Mouse (Mus musculus): ENCODE results near the gene Slc50a1. TPM values are rescaled to one million over a fixed set of nuclear protein-coding genes. Genes with fewer than 3 reads are reported as not detected.

Gene Slc50a1
- polyA plus RNA-seq, 1 experiment: 9.7 TPM

GRCm38 (mm10) chr3:89285526-89285925 is 15.2 kb upstream of the Slc50a1 start:
- Histone ChIP-seq H3K36me3 (ENCODE audit: control insufficient read depth, insufficient read depth, low read length) (no peaks in the 10 kb centered on the region), H3K4me3 (ENCODE audit: control insufficient read depth, low read depth, low read length) (no peak overlapping the region), H3K4me1 (ENCODE audit: control insufficient read depth, insufficient read depth, low read length) (no peaks in the 10 kb centered on the region; the same call in 1 of the 2 replicates), H3K27ac (ENCODE audit: control insufficient read depth, insufficient read depth, low read depth, low read length) (no peak overlapping the region), H3K27me3 (ENCODE audit: control insufficient read depth, insufficient read depth, low read length) (no peaks in the 10 kb centered on the region)
- TF ChIP-seq POLR2A (IDR thresholded peaks at IDR 0.05; ENCODE audit: control insufficient read depth, low read depth, low read length) (no peak), CTCF (IDR thresholded peaks at IDR 0.05; ENCODE audit: control insufficient read depth, insufficient read depth, insufficient replicate concordance, low read depth, low read length) (no peak)

- no peaks in the 10 kb centered on the region for H3K27me3 ChIP-seq (ENCODE audit: control insufficient read depth, insufficient read depth, low read length)
- no peak overlapping the region for H3K4me3 ChIP-seq (ENCODE audit: control insufficient read depth, low read depth, low read length)
- no peak overlapping the region for H3K27ac ChIP-seq (ENCODE audit: control insufficient read depth, insufficient read depth, low read depth, low read length)
- TF ChIP-seq POLR2A (IDR thresholded peaks at IDR 0.05; ENCODE audit: control insufficient read depth, low read depth, low read length) (no peak), CTCF (IDR thresholded peaks at IDR 0.05; ENCODE audit: control insufficient read depth, insufficient read depth, insufficient replicate concordance, low read depth, low read length) (no peak)
- no peaks in the 10 kb centered on the region for H3K36me3 ChIP-seq (ENCODE audit: control insufficient read depth, insufficient read depth, low read length)
- no peaks in the 10 kb centered on the region; the same call in 1 of the 2 replicates for H3K4me1 ChIP-seq (ENCODE audit: control insufficient read depth, insufficient read depth, low read length)
These were observed 13.9 kb upstream of the Slc50a1 start for GRCm38 (mm10) chr3:89284261-89284660.

- H3K4me3 ChIP-seq (ENCODE audit: control insufficient read depth, low read depth, low read length): no peak overlapping the region
- H3K4me1 ChIP-seq (ENCODE audit: control insufficient read depth, insufficient read depth, low read length): no peaks in the 10 kb centered on the region; the same call in 1 of the 2 replicates
- H3K27ac ChIP-seq (ENCODE audit: control insufficient read depth, insufficient read depth, low read depth, low read length): no peak overlapping the region
- TF ChIP-seq CTCF (IDR thresholded peaks at IDR 0.05; ENCODE audit: control insufficient read depth, insufficient read depth, insufficient replicate concordance, low read depth, low read length): no peak
- TF ChIP-seq POLR2A (IDR thresholded peaks at IDR 0.05; ENCODE audit: control insufficient read depth, low read depth, low read length): no peak
- H3K27me3 ChIP-seq (ENCODE audit: control insufficient read depth, insufficient read depth, low read length): no peaks in the 10 kb centered on the region
- H3K36me3 ChIP-seq (ENCODE audit: control insufficient read depth, insufficient read depth, low read length): no peaks in the 10 kb centered on the region
These were observed 11.9 kb upstream of the Slc50a1 start for GRCm38 (mm10) chr3:89282291-89282643.

- Histone ChIP-seq H3K27me3 (ENCODE audit: control insufficient read depth, insufficient read depth, low read length) (no peaks in the 10 kb centered on the region), H3K4me1 (ENCODE audit: control insufficient read depth, insufficient read depth, low read length) (no peaks in the 10 kb centered on the region; the same call in 1 of the 2 replicates), H3K4me3 (ENCODE audit: control insufficient read depth, low read depth, low read length) (peak overlapping the region; percentile 51; the same call in 1 of the 2 replicates), H3K36me3 (ENCODE audit: control insufficient read depth, insufficient read depth, low read length) (no peaks in the 10 kb centered on the region), H3K27ac (ENCODE audit: control insufficient read depth, insufficient read depth, low read depth, low read length) (no peak overlapping the region)
- TF ChIP-seq POLR2A (IDR thresholded peaks at IDR 0.05; ENCODE audit: control insufficient read depth, low read depth, low read length) (no peak), CTCF (IDR thresholded peaks at IDR 0.05; ENCODE audit: control insufficient read depth, insufficient read depth, insufficient replicate concordance, low read depth, low read length) (peak; percentile 89)
These were observed 11.4 kb upstream of the Slc50a1 start for GRCm38 (mm10) chr3:89281579-89282290.

- TF ChIP-seq POLR2A (IDR thresholded peaks at IDR 0.05; ENCODE audit: control insufficient read depth, low read depth, low read length): no peak
- TF ChIP-seq CTCF (IDR thresholded peaks at IDR 0.05; ENCODE audit: control insufficient read depth, insufficient read depth, insufficient replicate concordance, low read depth, low read length): 0 out of 2 replicates have a peak, but pooled peaks have one; percentile 9
- H3K27me3 ChIP-seq (ENCODE audit: control insufficient read depth, insufficient read depth, low read length): no peaks in the 10 kb centered on the region
- no peaks in the 10 kb centered on the region; the same call in 1 of the 2 replicates for H3K4me1 ChIP-seq (ENCODE audit: control insufficient read depth, insufficient read depth, low read length)
- peak within 1 kb of the TSS; percentile 51 for H3K4me3 ChIP-seq (ENCODE audit: control insufficient read depth, low read depth, low read length)
- H3K36me3 ChIP-seq (ENCODE audit: control insufficient read depth, insufficient read depth, low read length): no peaks in the 10 kb centered on the region
- no peak within 1 kb of the TSS for H3K27ac ChIP-seq (ENCODE audit: control insufficient read depth, insufficient read depth, low read depth, low read length)
These were observed 10.5 kb upstream of the Slc50a1 start, which contains the start of gene Efna1 for GRCm38 (mm10) chr3:89280606-89281511. TSS of gene Efna1 (minus strand) at chr3:89281142.

GRCm38 (mm10) chr3:89280050-89280605 is 9.8 kb upstream of the Slc50a1 start:
- peak overlapping the region; percentile 71 for H3K4me3 ChIP-seq (ENCODE audit: control insufficient read depth, low read depth, low read length)
- H3K4me1 ChIP-seq (ENCODE audit: control insufficient read depth, insufficient read depth, low read length): no peaks in the 10 kb centered on the region; the same call in 1 of the 2 replicates
- no peak overlapping the region for H3K27ac ChIP-seq (ENCODE audit: control insufficient read depth, insufficient read depth, low read depth, low read length)
- H3K27me3 ChIP-seq (ENCODE audit: control insufficient read depth, insufficient read depth, low read length): no peaks in the 10 kb centered on the region
- TF ChIP-seq POLR2A (IDR thresholded peaks at IDR 0.05; ENCODE audit: control insufficient read depth, low read depth, low read length) (no peak), CTCF (IDR thresholded peaks at IDR 0.05; ENCODE audit: control insufficient read depth, insufficient read depth, insufficient replicate concordance, low read depth, low read length) (no peak)
- no peaks in the 10 kb centered on the region for H3K36me3 ChIP-seq (ENCODE audit: control insufficient read depth, insufficient read depth, low read length)

Measured in testis, adult 2 months (tissue).